Mouse (Mus musculus): ENCODE results near the gene A730009L09Rik.

- TF ChIP-seq CTCF (IDR thresholded peaks at IDR 0.05; ENCODE audit: extremely low read depth, insufficient read length, insufficient replicate concordance, low read depth, low read length) (no peak), POLR2A (IDR thresholded peaks at IDR 0.05; ENCODE audit: low read depth, low read length) (no peak)
These were observed 7.2 kb downstream of the A730009L09Rik start for GRCm38 (mm10) chr16:84521975-84522635.
